Mouse (Mus musculus) spleen, adult 12 weeks (tissue): ENCODE measurements around the gene Prlh.
A peak's percentile ranks its signal among the peaks of the same experiment; 100 is the strongest.

Experiments used
- DNase-seq: peaks from one replicate; pipeline ENCODE4 v3.0.0; 2022; ENCODE audit warnings: low spot score

The Prlh gene

GRCm38 (mm10) chr1:90956245-90957096 is 3.6 kb downstream of the Prlh start:
- DNase-seq = peak; percentile 15

- no peak for DNase-seq
Observed at GRCm38 (mm10) chr1:90962526-90962925, 9.6 kb downstream of the Prlh start.

- no peak for DNase-seq
Observed at GRCm38 (mm10) chr1:90962994-90963393, 10.1 kb downstream of the Prlh start.

GRCm38 (mm10) chr1:90967583-90967982 is 14.7 kb downstream of the Prlh start:
- no peak for DNase-seq

GRCm38 (mm10) chr1:90968649-90969048 is 15.7 kb downstream of the Prlh start:
- DNase-seq = no peak

GRCm38 (mm10) chr1:90969347-90969784 is 16.5 kb downstream of the Prlh start, which contains the start of gene Rab17:
Gene Rab17, minus strand, starts transcription at chr1:90969661.
- no peak for DNase-seq

GRCm38 (mm10) chr1:90969881-90970390 is 17.0 kb downstream of the Prlh start:
- no peak for DNase-seq

GRCm38 (mm10) chr1:90972911-90973573 is 20.1 kb downstream of the Prlh start:
- DNase-seq = peak; percentile 56

- no peak for DNase-seq
Observed at GRCm38 (mm10) chr1:90973574-90973911, 20.6 kb downstream of the Prlh start.

- DNase-seq = no peak
Observed at GRCm38 (mm10) chr1:90974906-90975649, 22.2 kb downstream of the Prlh start.

- no peak for DNase-seq
Observed at GRCm38 (mm10) chr1:90975960-90976359, 23.1 kb downstream of the Prlh start.

- DNase-seq = no peak
Observed at GRCm38 (mm10) chr1:90980638-90981330, 27.9 kb downstream of the Prlh start.

- DNase-seq = no peak
Observed at GRCm38 (mm10) chr1:90981346-90981745, 28.4 kb downstream of the Prlh start.

- DNase-seq = no peak
Observed at GRCm38 (mm10) chr1:90995916-90996315, 43.0 kb downstream of the Prlh start.

- no peak for DNase-seq
Observed at GRCm38 (mm10) chr1:90997136-90997535, 44.2 kb downstream of the Prlh start.

GRCm38 (mm10) chr1:90997641-90998040 is 44.7 kb downstream of the Prlh start:
- DNase-seq = no peak

GRCm38 (mm10) chr1:90998268-90998890 is 45.5 kb downstream of the Prlh start, which contains the start of gene Lrrfip1:
Gene Lrrfip1, plus strand, starts transcription at chr1:90998737.
- DNase-seq = no peak

- no peak for DNase-seq
Observed at GRCm38 (mm10) chr1:90998891-90999611, 46.1 kb downstream of the Prlh start.

GRCm38 (mm10) chr1:90999911-91000601 is 47.1 kb downstream of the Prlh start:
- DNase-seq = no peak

GRCm38 (mm10) chr1:91001101-91001500 is 48.2 kb downstream of the Prlh start:
- DNase-seq = no peak
